ENCODE assay signal across 20 mouse cellular contexts in genomic region chr15:96660590-96661141, GRCm38 (mm10). TPM values are rescaled to one million over a fixed set of nuclear protein-coding genes. Genes with fewer than 3 reads are reported as not detected.
DNase-seq lines count a peak whose midpoint lies in the region; ATAC-seq and TF ChIP-seq lines count a peak whose summit lies in the region.
"Had no signal": no experiment of that assay in that cellular context is flagged by ENCODE, and none has a peak within 500 bp of the region (broad histone marks: within the 10 kb centered on the region; RNA-seq: fewer than 3 reads in every experiment).

No protein-coding gene starts in this region.

- peak overlapping the region; percentile 5; the same call in 1 of the 2 replicates for H3K4me3 ChIP-seq in heart, embryonic 10.5 days
- H3K4me3 ChIP-seq in heart, postnatal 0 days (ENCODE audit: low read depth, low read length), result no peak overlapping the region
- H3K4me3 ChIP-seq in kidney, embryonic 16.5 days (ENCODE audit: low read length), result no peak overlapping the region
- H3K4me3 ChIP-seq: embryonic facial prominence, embryonic 10.5 days; limb, embryonic 10.5 days; megakaryocyte, embryonic 14.5 days; neural tube, embryonic 13.5 days had no signal

- H3K9me3 ChIP-seq in heart, embryonic 10.5 days, result no peaks in the 10 kb centered on the region
- no peaks in the 10 kb centered on the region for H3K9me3 ChIP-seq in heart, postnatal 0 days (replicated peaks; ENCODE audit: control insufficient read depth, low read length)
- H3K9me3 ChIP-seq in kidney, embryonic 16.5 days (ENCODE audit: low read length), result no peaks in the 10 kb centered on the region
- H3K9me3 ChIP-seq: embryonic facial prominence, embryonic 10.5 days; limb, embryonic 10.5 days; megakaryocyte, embryonic 14.5 days; neural tube, embryonic 13.5 days had no signal

- TF ChIP-seq EP300 in heart, postnatal 0 days (IDR thresholded peaks at IDR 0.05; ENCODE audit: low read depth), result no peak

- no peak overlapping the region for H3K9ac ChIP-seq in heart, postnatal 0 days (replicated peaks; ENCODE audit: low read depth, low read length)
- no peak overlapping the region for H3K9ac ChIP-seq in kidney, embryonic 16.5 days (replicated peaks; ENCODE audit: low read length)
- H3K9ac ChIP-seq: forebrain, postnatal 0 days; neural tube, embryonic 13.5 days had no signal

- ATAC-seq in heart, postnatal 0 days (ENCODE audit: insufficient read depth, low read depth), result peak; percentile 49; the same call in 1 of the 2 replicates
- peak; percentile 58 for ATAC-seq in megakaryocyte, adult 5-6 weeks (ENCODE audit: poor library complexity, severe bottlenecking)
- no peak for ATAC-seq in kidney, embryonic 16.5 days (ENCODE audit: low FRiP score, low TSS enrichment)
- ATAC-seq: forebrain, postnatal 0 days; midbrain, embryonic 16.5 days had no signal

- intact Hi-C loops in gastrocnemius, postnatal 36 days (cut with DNase I), result no loop called here

- peak overlapping the region; percentile 49 for H3K27ac ChIP-seq in heart, embryonic 10.5 days
- H3K27ac ChIP-seq in heart, postnatal 0 days (ENCODE audit: low read depth), result 0 out of 2 replicates have a peak overlapping the region, but pooled peaks have one; percentile 17
- H3K27ac ChIP-seq in kidney, embryonic 16.5 days (ENCODE audit: low read length), result no peak overlapping the region
- H3K27ac ChIP-seq: embryonic facial prominence, embryonic 10.5 days; limb, embryonic 10.5 days; neural tube, embryonic 13.5 days had no signal

- DNase-seq in heart, embryonic 10.5 days (ENCODE audit: low spot score), result no peak
- no peak for DNase-seq in heart, adult 9 months (ENCODE audit: low spot score in 2 of 2)
- DNase-seq in 3T3-L1 (ENCODE audit: low read depth, low spot score), result peak; percentile 15
- DNase-seq in heart, postnatal 0 days (ENCODE audit: low spot score), result no peak
- no peak for DNase-seq in ovary, postnatal 36 days (ENCODE audit: low spot score)
- no peak for DNase-seq in gastrocnemius, postnatal 36 days
- DNase-seq: cerebellum, adult 11-12 months; cerebellum, postnatal 36 days; forebrain, postnatal 0 days; kidney, adult 11 months; kidney, postnatal 36 days; lung, adult 18-20 months; retina, postnatal 1 day had no signal

- no peaks in the 10 kb centered on the region for H3K27me3 ChIP-seq in heart, embryonic 10.5 days (ENCODE audit: insufficient read depth, poor library complexity, severe bottlenecking)
- H3K27me3 ChIP-seq in heart, postnatal 0 days (ENCODE audit: control insufficient read depth, insufficient read depth, low read length), result no peaks in the 10 kb centered on the region
- peaks cover 2% of the 10 kb centered on the region; the same call in 1 of the 2 replicates for H3K27me3 ChIP-seq in kidney, embryonic 16.5 days (ENCODE audit: insufficient read depth, low read length)
- H3K27me3 ChIP-seq: megakaryocyte, embryonic 14.5 days; neural tube, embryonic 13.5 days had no signal

- H3K4me1 ChIP-seq in heart, embryonic 10.5 days, result peaks cover 29% of the 10 kb centered on the region
- peaks cover 10% of the 10 kb centered on the region for H3K4me1 ChIP-seq in heart, postnatal 0 days (ENCODE audit: control insufficient read depth, insufficient read depth)
- no peaks in the 10 kb centered on the region for H3K4me1 ChIP-seq in kidney, embryonic 16.5 days (ENCODE audit: insufficient read depth, low read length)
- H3K4me1 ChIP-seq: neural tube, embryonic 13.5 days had no signal

- peak overlapping the region; percentile 26; the same call in 1 of the 2 replicates for H3K4me2 ChIP-seq in heart, postnatal 0 days (ENCODE audit: low read depth, low read length)
- no peak overlapping the region for H3K4me2 ChIP-seq in kidney, embryonic 16.5 days (replicated peaks; ENCODE audit: low read depth, low read length)
- H3K4me2 ChIP-seq: neural tube, embryonic 13.5 days had no signal

- TF ChIP-seq CTCF in heart, postnatal 0 days (IDR thresholded peaks at IDR 0.05; ENCODE audit: low read depth), result no peak

- no peaks in the 10 kb centered on the region for H3K36me3 ChIP-seq in heart, embryonic 10.5 days
- H3K36me3 ChIP-seq in heart, postnatal 0 days (replicated peaks; ENCODE audit: control insufficient read depth, insufficient read depth, low read length), result no peaks in the 10 kb centered on the region
- H3K36me3 ChIP-seq in kidney, embryonic 16.5 days (ENCODE audit: insufficient read depth, low read length), result no peaks in the 10 kb centered on the region
- H3K36me3 ChIP-seq: embryonic facial prominence, embryonic 10.5 days; limb, embryonic 10.5 days; neural tube, embryonic 13.5 days had no signal

- 22% methylated on average over 13 of the region's 13 CpGs for WGBS in heart, embryonic 10.5 days
- WGBS in heart, postnatal 0 days, result 14% methylated on average over 13 of the region's 13 CpGs
- WGBS in kidney, embryonic 16.5 days, result 52% methylated on average over 13 of the region's 13 CpGs

RNA-seq across cellular contexts. Expression of gene Slc38a1, which starts 18.0 kb away (rescaled TPM):
- polyA plus RNA-seq in heart, embryonic 10.5 days (2016; fragmentation: Nextera tagmentation; extraction: Ambion mirVana), result 90.5 and 96.2 TPM in 2 replicates
- 52.4 and 57.8 TPM in 2 replicates for total RNA-seq in heart, postnatal 0 days (2014; rRNA removed; ENCODE audit: low replicate concordance)
- 43.6 and 56.7 TPM in 2 replicates for polyA plus RNA-seq in heart, postnatal 0 days (2015; fragmentation: Nextera tagmentation; extraction: Ambion mirVana)
- total RNA-seq in megakaryocyte, adult 5-6 weeks (2015), result 58.7 and 69.9 TPM in 2 replicates
- 43.8 and 48.4 TPM in 2 replicates for total RNA-seq in megakaryocyte, adult 5-6 weeks (2017)
- polyA plus RNA-seq in kidney, embryonic 16.5 days (2015; fragmentation: Nextera tagmentation; extraction: Ambion mirVana), result 62.4 and 75.7 TPM in 2 replicates
- total RNA-seq in gastrocnemius, postnatal 36 days (2021), result 1 to 10 TPM in 1 of 2 experiments, under 1 TPM in 1; 0.69 to 2.0 TPM

RNA-seq across cellular contexts. Expression of gene Slc38a2, which starts 38.9 kb away (rescaled TPM):
- 113 and 119 TPM in 2 replicates for polyA plus RNA-seq in heart, embryonic 10.5 days (2016; fragmentation: Nextera tagmentation; extraction: Ambion mirVana)
- 225 and 263 TPM in 2 replicates for total RNA-seq in heart, postnatal 0 days (2014; rRNA removed; ENCODE audit: low replicate concordance)
- polyA plus RNA-seq in heart, postnatal 0 days (2015; fragmentation: Nextera tagmentation; extraction: Ambion mirVana), result 130 and 144 TPM in 2 replicates
- 125 and 137 TPM in 2 replicates for total RNA-seq in megakaryocyte, adult 5-6 weeks (2015)
- 63.8 and 68.3 TPM in 2 replicates for total RNA-seq in megakaryocyte, adult 5-6 weeks (2017)
- polyA plus RNA-seq in kidney, embryonic 16.5 days (2015; fragmentation: Nextera tagmentation; extraction: Ambion mirVana), result 140 and 150 TPM in 2 replicates
- 100 to 1,000 TPM in 1 of 2 experiments, 10 to 100 TPM in 1; 59.7 to 150 TPM for total RNA-seq in gastrocnemius, postnatal 36 days (2021)

Comparison
In these comparisons a context has a peak if more than half of its experiments do, and no peak if none do; other contexts are left out.
1. RNA of gene Slc38a1, which starts 18.0 kb away (total RNA-seq): 43.8 to 69.9 TPM in megakaryocyte, adult 5-6 weeks and 52.4 to 57.8 TPM in heart, postnatal 0 days; 0.69 to 2.0 TPM in gastrocnemius, postnatal 36 days; every median in the first group is over 10 times any median in the second.